Mouse (Mus musculus): ENCODE measurements at regions not wholly inside any gene's neighbourhood (a gene's known extent, or its start where the extent isn't known, plus 50 kb on each side); places are given as distances from the start of the nearest gene placed in this dataset.

GRCm38 (mm10) chr13:97523523-97524412, 236.7 kb downstream of the Gm10260 start:
- no peaks in the 10 kb centered on the region for H3K36me3 ChIP-seq (replicated peaks)
- ATAC-seq (replicated peaks): 0 out of 2 replicates have a peak, but pooled peaks have one; percentile 13
- H3K4me2 ChIP-seq: no peak overlapping the region
- H3K9me3 ChIP-seq: no peaks in the 10 kb centered on the region
- peaks cover 14% of the 10 kb centered on the region for H3K4me1 ChIP-seq
- H3K27ac ChIP-seq: peak overlapping the region; percentile 48; the same call in 1 of the 2 replicates
- 29% methylated on average over 19 of the region's 19 CpGs for WGBS
- H3K4me3 ChIP-seq: no peak overlapping the region
- H3K27me3 ChIP-seq (replicated peaks): no peaks in the 10 kb centered on the region
- H3K9ac ChIP-seq: no peak overlapping the region

DNA sequence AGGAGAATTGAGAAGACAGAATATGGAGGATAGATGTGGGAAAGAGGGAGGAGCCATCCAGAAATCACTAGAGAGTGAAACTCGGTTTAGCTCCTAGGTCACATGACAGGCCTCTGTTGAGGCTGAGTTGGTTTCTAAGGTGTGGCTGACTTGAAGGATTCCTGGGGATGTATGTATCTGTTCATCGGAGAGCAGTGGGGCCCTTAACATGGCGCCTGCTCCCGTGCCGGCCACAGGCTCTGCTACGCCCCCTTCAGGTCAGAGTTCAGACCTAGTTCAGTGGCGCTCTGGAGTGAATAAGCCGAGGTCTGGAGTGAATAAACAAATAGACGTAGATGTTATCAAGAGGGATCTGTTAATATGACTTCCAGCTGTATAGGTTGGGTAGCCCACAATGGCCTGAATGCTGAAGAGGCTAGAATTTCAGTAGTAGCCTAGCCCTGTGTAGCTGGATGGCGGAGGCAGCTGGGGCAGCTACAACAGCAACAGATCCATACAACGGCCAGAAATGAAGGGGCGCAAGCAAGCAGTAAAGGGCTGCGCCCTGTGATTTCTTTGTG, 239.4 kb downstream of the Gm10260 start:
- no peak overlapping the region for H3K4me3 ChIP-seq
- ATAC-seq (replicated peaks): no peak
- H3K9ac ChIP-seq: no peak overlapping the region
- H3K27ac ChIP-seq: no peak overlapping the region
- H3K4me2 ChIP-seq: no peak overlapping the region
- WGBS: 93% methylated on average over 13 of the region's 13 CpGs
- H3K36me3 ChIP-seq (replicated peaks): no peaks in the 10 kb centered on the region
- no peaks in the 10 kb centered on the region for H3K27me3 ChIP-seq (replicated peaks)
- no peaks in the 10 kb centered on the region for H3K9me3 ChIP-seq
- H3K4me1 ChIP-seq: peaks cover 14% of the 10 kb centered on the region

DNA sequence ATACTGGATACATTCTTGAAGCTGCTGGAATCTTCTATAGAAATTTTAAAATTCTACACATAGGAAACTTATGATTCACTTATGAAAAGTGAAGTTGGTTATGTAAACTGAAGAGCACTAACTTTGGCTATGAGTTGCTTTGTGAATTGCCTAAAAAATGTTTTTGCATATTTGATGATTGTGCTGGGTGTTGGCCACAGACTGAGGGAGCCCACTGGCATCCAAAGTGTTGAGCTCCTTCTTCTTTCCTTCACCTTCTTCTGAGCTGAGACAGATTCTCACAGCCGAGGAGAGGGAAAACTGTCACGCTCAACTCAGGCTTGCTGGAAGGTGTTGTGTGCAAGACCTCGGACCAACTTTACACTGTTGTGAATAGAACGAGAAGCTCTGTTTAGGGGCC, 243.7 kb downstream of the Gm10260 start:
- no peak for ATAC-seq (replicated peaks)
- Histone ChIP-seq H3K9ac (no peak overlapping the region), H3K9me3 (no peaks in the 10 kb centered on the region), H3K4me2 (no peak overlapping the region), H3K4me1 (peaks cover 4% of the 10 kb centered on the region; the same call in 1 of the 2 replicates), H3K27me3 (replicated peaks) (no peaks in the 10 kb centered on the region), H3K27ac (no peak overlapping the region), H3K36me3 (replicated peaks) (no peaks in the 10 kb centered on the region), H3K4me3 (no peak overlapping the region)
- 95% methylated on average over 4 of the region's 4 CpGs for WGBS

DNA sequence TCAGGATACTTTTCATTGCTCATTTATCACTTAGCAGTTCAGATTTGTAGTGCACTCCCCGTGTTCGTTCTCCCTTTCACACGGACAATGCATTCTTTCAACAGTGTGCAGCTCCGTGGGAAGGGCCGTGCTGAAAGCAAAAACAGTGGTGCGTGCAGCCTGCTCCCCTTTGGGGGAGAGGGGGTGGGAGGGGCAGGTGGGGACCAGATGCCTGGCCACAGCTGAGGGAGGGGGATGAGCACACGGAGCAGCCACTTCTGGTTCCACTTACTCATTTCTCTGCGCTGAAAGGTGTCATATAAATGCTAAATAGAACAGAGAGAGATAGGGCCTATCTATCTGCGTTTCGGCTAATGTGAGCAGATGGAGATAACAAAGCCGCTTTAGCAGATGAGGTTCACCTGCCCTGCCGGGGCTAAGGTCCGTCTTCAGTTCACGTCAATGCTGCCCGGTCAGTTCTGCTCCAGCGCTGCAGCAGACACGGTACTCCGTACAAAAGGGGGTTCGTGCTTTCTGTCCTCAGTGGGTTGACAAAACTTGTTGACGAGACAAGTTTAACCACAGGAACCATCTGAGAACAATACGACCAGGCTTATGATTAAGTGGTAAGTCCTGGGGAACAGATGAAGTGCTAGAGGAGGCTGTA, 245.9 kb downstream of the Gm10260 start:
- Histone ChIP-seq H3K9ac (no peak overlapping the region), H3K36me3 (replicated peaks) (no peaks in the 10 kb centered on the region), H3K27me3 (replicated peaks) (no peaks in the 10 kb centered on the region), H3K4me1 (peaks cover 7% of the 10 kb centered on the region; the same call in 1 of the 2 replicates), H3K9me3 (no peaks in the 10 kb centered on the region), H3K27ac (no peak overlapping the region), H3K4me2 (0 out of 2 replicates have a peak overlapping the region, but pooled peaks have one; percentile 4), H3K4me3 (no peak overlapping the region)
- ATAC-seq (replicated peaks): no peak
- 49% methylated on average over 21 of the region's 21 CpGs for WGBS

- H3K27me3 ChIP-seq (replicated peaks): no peaks in the 10 kb centered on the region
- H3K9ac ChIP-seq: no peak overlapping the region
- no peak overlapping the region for H3K27ac ChIP-seq
- H3K4me1 ChIP-seq: peaks cover 7% of the 10 kb centered on the region; the same call in 1 of the 2 replicates
- H3K36me3 ChIP-seq (replicated peaks): no peaks in the 10 kb centered on the region
- 78% methylated on average over 4 of the region's 4 CpGs for WGBS
- H3K4me2 ChIP-seq: no peak overlapping the region
- no peak overlapping the region for H3K4me3 ChIP-seq
- no peaks in the 10 kb centered on the region for H3K9me3 ChIP-seq
- no peak for ATAC-seq (replicated peaks)
Observed at GRCm38 (mm10) chr13:97512521-97512920, 247.9 kb downstream of the Gm10260 start.

DNA sequence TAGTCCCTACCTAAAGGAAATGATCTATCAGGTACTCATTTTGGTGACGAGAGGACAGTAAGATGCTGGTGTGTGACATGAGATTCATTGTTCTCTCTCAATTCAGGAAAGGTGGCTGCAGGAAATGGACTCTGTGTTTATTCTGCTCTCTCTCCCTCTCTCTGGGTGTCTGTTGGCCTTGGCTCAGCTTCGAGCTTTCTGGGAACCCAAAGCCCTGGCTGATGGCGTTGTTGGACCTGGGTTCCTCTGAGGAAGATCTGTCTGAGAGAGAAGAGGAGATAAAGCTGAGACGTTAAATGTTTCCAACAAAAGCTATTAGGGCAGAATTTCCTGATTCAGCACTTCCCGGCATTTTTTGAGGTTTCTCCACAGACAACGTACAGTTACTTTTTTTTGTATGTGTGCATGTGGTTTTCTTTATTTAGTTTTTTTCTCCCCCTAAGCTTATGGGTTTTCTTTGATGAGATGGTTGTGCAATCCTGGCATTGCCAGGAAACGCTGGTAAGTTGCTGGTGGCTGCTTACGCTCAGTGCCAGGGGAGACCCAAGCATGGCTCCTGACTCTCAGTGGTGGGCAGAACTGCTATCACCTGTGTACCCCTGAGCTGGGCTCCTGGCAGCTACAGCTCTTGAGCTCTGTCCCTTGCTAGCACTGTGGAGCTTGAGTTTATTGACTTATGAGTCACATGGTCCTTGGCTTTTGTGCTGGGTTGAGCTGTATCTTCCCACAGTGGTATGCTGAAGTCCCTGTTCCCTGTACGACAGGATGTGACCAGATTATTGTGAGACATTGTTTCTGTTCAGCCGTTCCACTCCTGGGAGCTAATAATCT, 249.8 kb downstream of the Gm10260 start:
- Histone ChIP-seq H3K4me2 (no peak overlapping the region), H3K27ac (no peak overlapping the region), H3K9ac (no peak overlapping the region), H3K4me3 (no peak overlapping the region), H3K36me3 (replicated peaks) (no peaks in the 10 kb centered on the region), H3K27me3 (replicated peaks) (no peaks in the 10 kb centered on the region), H3K4me1 (peaks cover 7% of the 10 kb centered on the region; the same call in 1 of the 2 replicates), H3K9me3 (no peaks in the 10 kb centered on the region)
- no peak for ATAC-seq (replicated peaks)
- WGBS: 72% methylated on average over 10 of the region's 10 CpGs

DNA sequence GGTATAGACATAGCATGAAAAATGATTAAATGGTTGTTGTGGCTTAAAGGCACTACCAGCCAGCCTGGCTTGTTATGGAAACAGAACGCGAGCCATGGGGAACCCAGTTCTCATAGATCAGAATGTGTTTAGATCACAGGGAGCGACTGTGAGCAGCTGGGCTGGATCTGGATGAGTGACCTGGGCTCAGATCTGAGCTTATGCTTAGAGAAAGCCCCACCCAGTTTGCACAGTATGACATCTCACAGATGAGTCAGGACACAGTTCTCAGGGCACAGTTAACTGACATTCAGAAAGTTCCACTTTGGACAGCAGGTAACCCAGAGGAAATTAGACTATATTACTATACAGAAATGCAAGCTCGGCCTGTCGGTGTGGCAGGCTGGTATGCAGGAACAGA, 255.5 kb downstream of the Gm10260 start:
- Histone ChIP-seq H3K4me1 (no peaks in the 10 kb centered on the region), H3K9ac (no peak overlapping the region), H3K4me3 (no peak overlapping the region), H3K9me3 (no peaks in the 10 kb centered on the region), H3K27me3 (replicated peaks) (no peaks in the 10 kb centered on the region), H3K4me2 (no peak overlapping the region), H3K36me3 (replicated peaks) (no peaks in the 10 kb centered on the region), H3K27ac (no peak overlapping the region)
- no peak for ATAC-seq (replicated peaks)
- WGBS: 82% methylated on average over 5 of the region's 5 CpGs

- no peak for ATAC-seq (replicated peaks)
- Histone ChIP-seq H3K9ac (no peak overlapping the region), H3K27me3 (replicated peaks) (no peaks in the 10 kb centered on the region), H3K4me1 (no peaks in the 10 kb centered on the region), H3K4me2 (no peak overlapping the region), H3K27ac (no peak overlapping the region), H3K36me3 (replicated peaks) (no peaks in the 10 kb centered on the region), H3K4me3 (no peak overlapping the region), H3K9me3 (no peaks in the 10 kb centered on the region)
- 94% methylated on average over 10 of the region's 10 CpGs for WGBS
Observed at GRCm38 (mm10) chr13:97503955-97504739, 256.3 kb downstream of the Gm10260 start.

- H3K9ac ChIP-seq: no peak overlapping the region
- H3K4me3 ChIP-seq: no peak overlapping the region
- no peak for ATAC-seq (replicated peaks)
- no peaks in the 10 kb centered on the region for H3K36me3 ChIP-seq (replicated peaks)
- H3K9me3 ChIP-seq: no peaks in the 10 kb centered on the region
- H3K4me1 ChIP-seq: no peaks in the 10 kb centered on the region
- H3K27ac ChIP-seq: no peak overlapping the region
- no peaks in the 10 kb centered on the region for H3K27me3 ChIP-seq (replicated peaks)
- WGBS: 84% methylated on average over 5 of the region's 5 CpGs
- H3K4me2 ChIP-seq: no peak overlapping the region
Observed at GRCm38 (mm10) chr13:97503391-97503790, 257.0 kb downstream of the Gm10260 start.

- Histone ChIP-seq H3K4me2 (no peak overlapping the region), H3K4me1 (no peaks in the 10 kb centered on the region), H3K27me3 (replicated peaks) (no peaks in the 10 kb centered on the region), H3K27ac (no peak overlapping the region), H3K4me3 (no peak overlapping the region), H3K9ac (no peak overlapping the region), H3K36me3 (replicated peaks) (no peaks in the 10 kb centered on the region), H3K9me3 (no peaks in the 10 kb centered on the region)
- no peak for ATAC-seq (replicated peaks)
- WGBS: 93% methylated on average over 8 of the region's 8 CpGs
Observed at GRCm38 (mm10) chr13:97500155-97500554, 259.2 kb downstream of the Enc1 start.

DNA sequence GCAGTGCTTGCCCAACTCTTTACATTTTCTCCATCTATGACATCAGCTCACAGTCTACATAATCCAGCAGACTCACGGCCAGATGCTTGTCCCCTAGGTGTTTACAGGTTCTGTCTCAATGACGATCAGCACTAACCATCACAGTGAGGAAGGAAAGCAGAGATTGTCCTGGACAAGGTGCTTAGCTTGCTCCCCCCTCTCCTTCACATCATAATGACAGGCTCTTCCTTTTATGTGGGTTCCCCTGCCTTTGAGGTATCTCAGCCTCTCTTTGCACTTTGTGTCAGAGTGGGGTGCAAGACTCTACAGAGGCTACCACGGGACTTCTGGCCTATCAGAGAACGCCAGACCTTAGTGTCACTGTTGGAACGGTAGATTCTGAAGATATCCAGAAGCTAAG, 258.1 kb downstream of the Enc1 start:
- WGBS: 91% methylated on average over 5 of the region's 5 CpGs
- H3K4me2 ChIP-seq: no peak overlapping the region
- H3K4me1 ChIP-seq: no peaks in the 10 kb centered on the region
- H3K9me3 ChIP-seq: no peaks in the 10 kb centered on the region
- no peak for ATAC-seq (replicated peaks)
- no peak overlapping the region for H3K9ac ChIP-seq
- no peaks in the 10 kb centered on the region for H3K36me3 ChIP-seq (replicated peaks)
- no peak overlapping the region for H3K27ac ChIP-seq
- H3K4me3 ChIP-seq: no peak overlapping the region
- H3K27me3 ChIP-seq (replicated peaks): no peaks in the 10 kb centered on the region
